Mouse (Mus musculus): ENCODE measurements around the gene Mcoln2.

DNA sequence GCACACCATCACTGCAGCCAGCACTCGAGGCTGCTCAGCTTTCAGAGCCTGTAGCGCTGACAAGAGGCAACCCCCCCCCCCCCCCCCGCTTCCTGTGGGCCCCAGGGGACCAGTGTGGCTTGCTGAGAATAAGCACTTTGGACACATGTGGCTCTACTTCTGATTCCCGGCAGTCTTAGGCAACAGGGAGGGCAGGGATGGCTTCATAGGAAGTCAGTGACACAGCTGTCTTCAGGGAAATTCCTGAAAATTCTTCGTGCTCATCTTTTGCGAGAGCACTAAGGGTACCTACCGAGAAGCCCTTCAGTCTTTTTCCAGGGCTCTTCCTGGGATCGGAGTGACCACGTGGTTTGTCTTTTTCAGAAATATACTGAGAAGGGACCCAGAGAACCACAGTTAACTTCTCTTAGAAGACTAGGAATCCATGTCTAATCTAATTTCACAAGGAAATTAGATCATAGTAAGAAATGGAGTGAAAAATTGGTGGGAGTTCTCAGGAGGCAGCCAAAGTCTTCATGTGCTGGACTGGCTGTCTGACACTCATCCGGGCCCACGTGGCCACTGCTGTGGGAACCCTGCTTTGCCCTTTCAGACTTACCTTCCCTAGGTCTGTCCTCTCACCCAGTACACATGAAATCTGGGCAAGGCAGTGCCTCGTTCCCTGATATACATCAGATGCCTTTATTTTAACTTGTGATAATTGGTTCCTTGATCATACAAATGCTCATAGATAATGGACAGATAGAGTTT lies 4.4 kb downstream of the Mcoln2 start:
- TF ChIP-seq CTCF (conservative IDR thresholded peaks at IDR 0.05; ENCODE audit: insufficient read depth, insufficient read length, low read depth, low read length) = no peak
- no peak for TF ChIP-seq POLR2A (IDR thresholded peaks at IDR 0.05; ENCODE audit: low read depth, low read length)
